Mouse (Mus musculus) testis, adult 2 months (tissue): ENCODE measurements around the gene Spata16. TPM values are rescaled to one million over a fixed set of nuclear protein-coding genes. Genes with fewer than 3 reads are reported as not detected.

Experiments
- H3K27ac ChIP-seq: fragments of 200-500 bp; 2 replicates; pipeline ENCODE4 v1.5.1; 2012; ENCODE audit warnings: low read depth, low read length; ENCODE audit not compliant: control insufficient read depth, insufficient read depth
- H3K27me3 ChIP-seq: fragments of 200-500 bp; 2 replicates; pipeline ENCODE4 v1.6.1; 2012; ENCODE audit warnings: mild to moderate bottlenecking, low read length, moderate library complexity; ENCODE audit not compliant: control insufficient read depth, insufficient read depth
- H3K36me3 ChIP-seq: fragments of 200-500 bp; 2 replicates; pipeline ENCODE4 v1.6.1; 2012; ENCODE audit warnings: mild to moderate bottlenecking, low read length; ENCODE audit not compliant: control insufficient read depth, insufficient read depth
- H3K4me1 ChIP-seq: fragments of 200-500 bp; 2 replicates; pipeline ENCODE4 v1.6.1; 2012; ENCODE audit warnings: low read length; ENCODE audit not compliant: control insufficient read depth, insufficient read depth
- H3K4me3 ChIP-seq: fragments of 200-500 bp; 2 replicates; pipeline ENCODE4 v1.5.1; 2012; ENCODE audit warnings: low read depth, mild to moderate bottlenecking, low read length, moderate library complexity, mixed read lengths; ENCODE audit not compliant: control insufficient read depth
- CTCF ChIP-seq: fragments of 200-500 bp; IDR thresholded peaks from 2 replicates; pipeline ENCODE4 v1.5.1; 2012; ENCODE audit warnings: low read depth, mild to moderate bottlenecking, inconsistent platforms, low read length, moderate library complexity; ENCODE audit not compliant: control insufficient read depth, insufficient read depth, insufficient replicate concordance
- POLR2A ChIP-seq: fragments of 200-500 bp; IDR thresholded peaks from 2 replicates; pipeline ENCODE4 v1.6.1; 2012; ENCODE audit warnings: low read depth, mild to moderate bottlenecking, inconsistent platforms, low read length, moderate library complexity; ENCODE audit not compliant: control insufficient read depth
- polyA plus RNA-seq: library from polyadenylated mRNA; depleted of rRNA; stranded (reverse); fragments of >200 nt; gene quantifications from 2 replicates; pipeline ENCODE4 v1.2.3, GENCODE M21; 2012

Spata16 gene
- polyA plus RNA-seq, 1 experiment: 144 TPM

DNA sequence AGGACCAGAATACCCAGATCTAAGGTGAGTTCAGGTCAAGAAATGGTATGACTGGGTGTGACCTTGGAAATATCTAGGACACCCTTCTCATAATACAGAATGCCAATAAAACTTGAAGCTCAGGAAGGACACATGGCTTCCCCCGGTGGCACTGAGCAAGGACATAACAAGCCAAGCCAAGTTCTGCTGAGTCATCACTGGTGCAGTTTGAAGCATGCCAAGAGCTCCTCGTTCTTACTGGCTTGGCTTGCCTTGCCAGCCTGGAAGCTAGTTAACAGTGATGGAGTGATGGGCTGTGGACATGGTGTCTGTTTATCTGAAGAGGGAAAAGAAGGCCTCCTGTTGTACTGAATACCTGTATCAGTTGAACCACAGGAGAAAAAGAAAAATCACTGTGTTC, 342.2 kb downstream of the Spata16 start:
- no peaks in the 10 kb centered on the region for H3K4me1 ChIP-seq
- H3K36me3 ChIP-seq: no peaks in the 10 kb centered on the region
- TF ChIP-seq POLR2A: no peak
- TF ChIP-seq CTCF: no peak

DNA sequence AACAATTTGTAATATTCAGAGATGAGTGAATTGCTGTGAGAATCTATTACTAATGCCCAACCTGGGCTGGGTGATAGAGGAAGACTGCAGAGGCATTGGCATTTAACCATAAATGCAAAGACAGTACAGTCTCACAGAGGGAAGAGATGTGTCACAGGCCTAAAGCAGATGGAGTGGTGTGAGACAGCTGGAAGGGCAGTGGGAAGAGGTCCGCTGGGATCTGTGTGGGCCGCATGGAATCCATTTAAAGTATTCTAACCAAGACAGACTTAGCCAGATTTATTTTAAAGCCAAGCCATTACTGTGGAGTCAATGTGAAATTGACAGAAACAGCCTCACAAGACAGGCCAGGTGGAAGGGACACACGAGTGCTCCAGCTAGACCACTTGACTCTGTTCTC, 343.0 kb downstream of the Spata16 start:
- no peak for TF ChIP-seq POLR2A
- TF ChIP-seq CTCF: no peak
- Histone ChIP-seq H3K36me3 (no peaks in the 10 kb centered on the region), H3K4me1 (no peaks in the 10 kb centered on the region), H3K4me3 (no peak overlapping the region), H3K27me3 (no peaks in the 10 kb centered on the region), H3K27ac (no peak overlapping the region)

More for the DNA sequence above, 342.2 kb downstream of the Spata16 start:
- Histone ChIP-seq H3K27me3 (no peaks in the 10 kb centered on the region), H3K27ac (no peak overlapping the region), H3K4me3 (no peak overlapping the region)

DNA sequence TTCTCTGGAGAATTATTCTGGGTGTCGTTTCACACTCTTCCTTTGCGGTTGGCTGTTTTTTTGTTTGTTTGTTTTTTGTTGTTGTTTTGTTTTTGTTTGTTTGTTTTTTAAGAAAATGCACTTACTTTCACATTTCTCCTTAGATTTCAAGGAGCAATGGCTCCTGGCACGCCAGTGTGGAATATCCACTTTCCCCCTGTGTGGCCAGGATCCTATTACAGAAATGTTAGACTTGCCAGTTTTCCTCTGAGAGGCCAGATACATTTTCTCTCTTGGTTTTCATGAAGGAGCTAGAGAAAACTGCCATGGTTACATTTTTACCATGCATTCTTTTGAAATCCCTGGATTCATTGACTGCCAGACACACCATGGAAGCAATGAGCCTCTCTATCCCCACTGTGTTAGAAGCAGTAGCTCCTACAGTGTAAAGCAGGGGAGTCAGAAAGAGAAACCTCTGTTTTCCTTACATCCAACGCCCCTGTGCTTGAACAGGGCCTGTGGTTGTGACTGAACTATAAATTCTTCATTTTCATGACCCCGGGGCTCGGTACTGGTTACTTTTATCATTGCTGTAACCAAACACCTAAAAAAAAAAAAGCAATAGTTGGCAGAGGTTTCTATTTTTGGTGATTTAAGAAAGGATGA, 344.7 kb downstream of the Spata16 start:
- H3K27ac ChIP-seq: no peak overlapping the region
- no peak overlapping the region for H3K4me3 ChIP-seq
- TF ChIP-seq CTCF (no peak), POLR2A (no peak)
- H3K4me1 ChIP-seq: no peaks in the 10 kb centered on the region
- H3K27me3 ChIP-seq: no peaks in the 10 kb centered on the region
- no peaks in the 10 kb centered on the region for H3K36me3 ChIP-seq

DNA sequence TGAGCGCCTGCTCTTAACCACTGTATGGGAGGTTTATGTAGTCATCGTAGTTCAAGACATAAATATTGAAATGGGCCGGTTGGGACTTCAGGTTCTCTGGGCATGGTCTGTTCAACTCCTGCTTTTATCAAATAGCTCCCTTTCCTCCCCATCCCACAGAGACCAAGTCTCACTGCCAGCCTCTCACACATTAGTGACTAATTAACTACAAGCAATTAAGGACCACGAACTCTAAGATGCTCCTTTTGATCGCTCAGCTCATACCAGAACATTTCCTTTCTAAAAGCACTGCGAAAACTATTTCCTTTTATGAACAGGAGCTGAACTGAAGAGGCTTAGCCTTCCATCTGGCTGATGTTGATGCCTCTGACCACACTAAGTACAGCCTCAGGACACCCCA, 346.3 kb downstream of the Spata16 start:
- no peak overlapping the region for H3K27ac ChIP-seq
- no peaks in the 10 kb centered on the region for H3K4me1 ChIP-seq
- TF ChIP-seq POLR2A: no peak
- no peak for TF ChIP-seq CTCF
- H3K4me3 ChIP-seq: no peak overlapping the region
- no peaks in the 10 kb centered on the region for H3K36me3 ChIP-seq
- H3K27me3 ChIP-seq: no peaks in the 10 kb centered on the region

DNA sequence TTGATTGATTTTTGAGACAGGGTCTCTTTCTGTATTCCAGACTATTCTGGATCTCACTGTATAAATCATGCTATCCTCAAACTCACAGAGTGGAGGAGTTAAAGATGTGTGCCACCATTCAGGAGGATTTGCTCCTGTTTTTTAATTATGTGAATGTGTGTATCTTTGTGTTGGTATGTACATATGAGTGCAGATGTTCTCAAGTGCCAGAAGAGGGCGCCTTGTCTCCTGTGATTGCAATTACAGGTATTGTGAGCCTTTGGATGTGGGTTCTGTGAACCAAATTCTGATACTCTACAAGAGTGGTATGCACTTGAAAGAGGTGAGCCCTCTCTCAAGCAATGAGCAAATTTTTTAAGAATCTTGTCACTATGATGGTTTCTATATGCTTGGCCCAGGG, 369.4 kb downstream of the Spata16 start:
- TF ChIP-seq POLR2A: no peak
- TF ChIP-seq CTCF: no peak
- no peaks in the 10 kb centered on the region for H3K36me3 ChIP-seq
- no peaks in the 10 kb centered on the region for H3K4me1 ChIP-seq
- H3K27ac ChIP-seq: no peak overlapping the region
- H3K27me3 ChIP-seq: no peaks in the 10 kb centered on the region
- no peak overlapping the region for H3K4me3 ChIP-seq

DNA sequence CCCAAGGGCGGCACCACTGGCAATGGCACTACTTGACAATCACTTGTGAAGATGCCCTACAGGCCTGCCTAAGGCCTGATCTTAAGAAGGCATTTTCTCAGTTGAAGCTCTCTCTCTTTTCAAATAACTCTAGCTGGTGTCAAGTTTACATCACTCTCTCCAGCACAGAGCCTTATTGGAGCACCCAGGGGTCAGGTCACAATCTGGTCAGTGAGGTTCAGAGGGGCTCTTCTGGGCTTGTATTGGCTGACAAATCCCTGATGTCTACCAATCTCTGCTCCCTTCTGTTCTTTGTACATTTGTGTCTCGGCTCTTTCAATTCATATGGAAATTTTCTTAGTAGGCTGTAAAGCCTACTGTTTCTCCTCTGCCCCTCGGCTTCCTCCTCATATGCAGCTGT, 390.5 kb downstream of the Spata16 start:
- no peaks in the 10 kb centered on the region for H3K27me3 ChIP-seq
- TF ChIP-seq POLR2A (no peak), CTCF (no peak)
- H3K36me3 ChIP-seq: no peaks in the 10 kb centered on the region
- no peaks in the 10 kb centered on the region for H3K4me1 ChIP-seq
- H3K4me3 ChIP-seq: no peak overlapping the region
- H3K27ac ChIP-seq: no peak overlapping the region

DNA sequence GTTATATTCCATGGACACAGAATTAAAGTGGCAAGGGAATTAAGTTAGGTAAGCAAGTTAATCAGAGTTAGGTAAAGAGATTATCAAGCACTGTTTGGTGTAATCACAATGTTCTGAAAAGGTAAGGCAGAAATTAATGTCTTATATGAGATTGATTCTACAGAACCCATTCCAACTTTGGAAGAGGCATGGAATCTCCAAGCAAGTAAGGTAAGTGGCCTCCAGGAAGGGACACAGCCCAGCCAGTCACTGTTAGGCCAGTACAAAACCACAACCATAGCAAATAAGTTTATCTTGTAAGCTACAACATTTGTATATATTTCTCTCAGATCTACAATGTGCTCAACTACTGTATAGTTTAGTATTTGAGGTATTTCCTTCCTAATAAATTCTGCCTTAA, 391.1 kb downstream of the Spata16 start:
- H3K36me3 ChIP-seq: no peaks in the 10 kb centered on the region
- no peak overlapping the region for H3K27ac ChIP-seq
- H3K4me3 ChIP-seq: no peak overlapping the region
- TF ChIP-seq POLR2A (no peak), CTCF (no peak)
- H3K4me1 ChIP-seq: no peaks in the 10 kb centered on the region
- no peaks in the 10 kb centered on the region for H3K27me3 ChIP-seq
